Mouse (Mus musculus) neural tube, embryonic 15.5 days (tissue): Measurements from ENCODE around the gene Pex11a. TPM values are rescaled to one million over a fixed set of nuclear protein-coding genes. Genes with fewer than 3 reads are reported as not detected.
"Not testable (repeated sequence)": the region's sequence is repeated elsewhere in the genome, so short reads cannot be mapped to it uniquely, and the experiment has no call there.

Source experiments
- ATAC-seq: fragments of 200-750 bp; cut with Nextera tagmentation; 2 replicates; pipeline ENCODE4 v1.8.0; 2017; ENCODE audit warnings: mild to moderate bottlenecking, moderate TSS enrichment, moderate library complexity; ENCODE audit not compliant: low FRiP score
- H3K27ac ChIP-seq: fragments of 300-500 bp; sonication (generic); replicated peaks from 2 replicates; pipeline ENCODE4 v1.5.1; 2015; ENCODE audit warnings: mild to moderate bottlenecking, inconsistent platforms
- H3K27me3 ChIP-seq: fragments of 300-500 bp; sonication (generic); replicated peaks from 2 replicates; pipeline ENCODE4 v1.6.1; 2015; ENCODE audit warnings: inconsistent platforms
- H3K36me3 ChIP-seq: fragments of 300-500 bp; sonication (generic); 2 replicates; pipeline ENCODE4 v1.6.1; 2015; ENCODE audit warnings: inconsistent platforms
- H3K4me1 ChIP-seq: fragments of 300-500 bp; sonication (generic); 2 replicates; pipeline ENCODE4 v1.6.1; 2015; ENCODE audit warnings: inconsistent platforms
- H3K4me2 ChIP-seq: fragments of 300-500 bp; sonication (generic); 2 replicates; pipeline ENCODE4 v1.6.1; 2015; ENCODE audit warnings: inconsistent platforms, mild to moderate bottlenecking, moderate library complexity
- H3K4me3 ChIP-seq: fragments of 300-500 bp; sonication (generic); replicated peaks from 2 replicates; pipeline ENCODE4 v1.5.1; 2015; ENCODE audit warnings: mild to moderate bottlenecking, inconsistent platforms
- H3K9ac ChIP-seq: fragments of 300-500 bp; sonication (generic); replicated peaks from 2 replicates; pipeline ENCODE4 v1.6.1; 2015; ENCODE audit warnings: mild to moderate bottlenecking, inconsistent platforms
- H3K9me3 ChIP-seq: fragments of 300-500 bp; sonication (generic); replicated peaks from 2 replicates; pipeline ENCODE4 v1.6.1; 2016; ENCODE audit warnings: inconsistent platforms
- WGBS: fragments of 180-500 bp; shearing (Covaris S2); methylation state at CpG from one replicate; pipeline ENCODE4 v1.1.7; 2015; ENCODE audit warnings: mixed read lengths; 5-methylcytosine and 5-hydroxymethylcytosine counted together
- polyA plus RNA-seq: library from polyadenylated mRNA; unstranded; fragments of >200 nt; fragmentation: Nextera tagmentation; extraction: Ambion mirVana; gene quantifications from 2 replicates; pipeline ENCODE4 v1.2.1, GENCODE M21; 2015

The Pex11a gene
- polyA plus RNA-seq, result 11.7 and 12.7 TPM in 2 replicates

DNA sequence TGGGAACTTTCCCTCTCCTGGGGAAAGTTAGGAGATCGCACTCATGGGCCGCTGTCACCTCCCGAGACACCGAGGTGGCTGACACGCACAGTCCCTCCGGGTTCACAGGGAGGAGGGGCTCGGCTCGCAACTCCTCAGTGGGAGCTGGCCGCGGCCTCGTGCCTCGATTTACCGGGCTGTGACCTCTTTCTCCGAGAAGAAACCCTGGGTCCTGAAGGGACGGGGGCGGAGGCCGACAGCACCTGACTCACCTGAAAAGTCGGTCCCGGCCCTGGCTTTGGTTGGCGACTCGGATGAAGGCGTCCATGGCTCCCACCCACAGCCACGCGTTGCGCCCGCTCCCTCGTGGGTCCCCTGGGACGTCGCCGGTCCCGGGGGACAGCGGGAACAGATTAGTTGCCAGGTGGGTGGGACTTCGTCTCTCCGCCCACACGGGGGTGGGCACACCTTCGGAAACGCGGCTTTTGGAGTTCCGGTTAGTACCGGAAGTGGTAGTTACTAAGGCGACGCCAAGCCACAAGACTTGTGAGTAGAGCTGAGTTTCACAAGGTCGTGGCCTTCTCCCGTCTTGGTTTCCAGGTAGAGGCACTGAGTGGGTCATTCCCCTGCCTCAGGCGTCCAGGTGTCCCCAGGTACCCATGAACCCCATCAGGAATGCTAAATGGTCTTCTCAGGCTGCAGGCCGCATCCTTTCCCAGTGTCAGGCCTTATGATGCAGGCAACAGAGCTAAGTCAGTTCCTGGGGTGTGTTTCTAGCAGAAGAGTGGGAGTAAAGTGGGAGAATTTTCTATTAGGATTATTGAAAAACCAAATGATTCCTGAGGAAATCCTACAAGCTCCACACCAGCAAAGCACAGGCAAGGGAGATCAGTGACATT lies at the start of gene Pex11a, which contains the start of gene Wdr93:
Gene Pex11a (minus strand): TSS at position 473 of the 878 bp plus-strand sequence.
Gene Wdr93 (plus strand): TSS at position 505 of the 878 bp plus-strand sequence.
- ATAC-seq, result peak; percentile 87
- peaks cover 13% of the 10 kb centered on the region for H3K4me1 ChIP-seq
- 2% methylated on average over 46 of the region's 46 CpGs for WGBS

GRCm38 (mm10) chr7:79789812-79790211 lies 46.9 kb upstream of the Pex11a start:
- H3K9ac ChIP-seq, H3K36me3 ChIP-seq, ATAC-seq, H3K9me3 ChIP-seq, H3K4me2 ChIP-seq, H3K27ac ChIP-seq, H3K4me3 ChIP-seq: not testable (repeated sequence)
- H3K27me3 ChIP-seq, result peaks cover 57% of the 10 kb centered on the region
- 17% methylated on average over 2 of the region's 2 CpGs for WGBS
- peaks cover 17% of the 10 kb centered on the region for H3K4me1 ChIP-seq

More for the DNA sequence above, at the start of gene Pex11a, which contains the start of gene Wdr93:
- Histone ChIP-seq H3K9me3 (no peaks in the 10 kb centered on the region), H3K9ac (peak within 1 kb of the TSS; percentile 49), H3K27me3 (no peaks in the 10 kb centered on the region), H3K36me3 (no peaks in the 10 kb centered on the region), H3K27ac (no peak within 1 kb of the TSS), H3K4me2 (peak within 1 kb of the TSS; percentile 99), H3K4me3 (peak within 1 kb of the TSS; percentile 62)

GRCm38 (mm10) chr7:79786295-79786694 lies 43.4 kb upstream of the Pex11a start:
- no peak overlapping the region for H3K9ac ChIP-seq
- no peak overlapping the region for H3K4me2 ChIP-seq
- no peaks in the 10 kb centered on the region for H3K36me3 ChIP-seq
- H3K4me1 ChIP-seq, result no peaks in the 10 kb centered on the region
- H3K4me3 ChIP-seq, result no peak overlapping the region
- no peak overlapping the region for H3K27ac ChIP-seq
- H3K27me3 ChIP-seq, result peaks cover 22% of the 10 kb centered on the region
- H3K9me3 ChIP-seq, result no peaks in the 10 kb centered on the region
- ATAC-seq, result peak; percentile 38; the same call in 1 of the 2 replicates
- WGBS, result 20% methylated on average over 6 of the region's 6 CpGs

- Histone ChIP-seq H3K4me1 (peaks cover 4% of the 10 kb centered on the region), H3K4me2 (no peak overlapping the region), H3K9me3 (no peaks in the 10 kb centered on the region), H3K27me3 (0 out of 2 replicates have a peak, but pooled peaks cover 1% of the 10 kb centered on the region), H3K36me3 (no peaks in the 10 kb centered on the region), H3K9ac (no peak overlapping the region), H3K27ac (no peak overlapping the region), H3K4me3 (no peak overlapping the region)
- ATAC-seq, result no peak
- WGBS, result 73% methylated on average over 2 of the region's 2 CpGs
Observed at GRCm38 (mm10) chr7:79782516-79782855, 39.6 kb upstream of the Pex11a start.

- H3K4me1 ChIP-seq, result peaks cover 4% of the 10 kb centered on the region
- H3K9me3 ChIP-seq, result no peaks in the 10 kb centered on the region
- H3K9ac ChIP-seq, result no peak overlapping the region
- H3K4me2 ChIP-seq, result no peak overlapping the region
- no peaks in the 10 kb centered on the region for H3K27me3 ChIP-seq
- H3K36me3 ChIP-seq, result no peaks in the 10 kb centered on the region
- 78% methylated on average over 11 of the region's 11 CpGs for WGBS
- H3K4me3 ChIP-seq, result no peak overlapping the region
- no peak overlapping the region for H3K27ac ChIP-seq
- no peak for ATAC-seq
Observed at GRCm38 (mm10) chr7:79781826-79782515, 39.0 kb upstream of the Pex11a start.

DNA sequence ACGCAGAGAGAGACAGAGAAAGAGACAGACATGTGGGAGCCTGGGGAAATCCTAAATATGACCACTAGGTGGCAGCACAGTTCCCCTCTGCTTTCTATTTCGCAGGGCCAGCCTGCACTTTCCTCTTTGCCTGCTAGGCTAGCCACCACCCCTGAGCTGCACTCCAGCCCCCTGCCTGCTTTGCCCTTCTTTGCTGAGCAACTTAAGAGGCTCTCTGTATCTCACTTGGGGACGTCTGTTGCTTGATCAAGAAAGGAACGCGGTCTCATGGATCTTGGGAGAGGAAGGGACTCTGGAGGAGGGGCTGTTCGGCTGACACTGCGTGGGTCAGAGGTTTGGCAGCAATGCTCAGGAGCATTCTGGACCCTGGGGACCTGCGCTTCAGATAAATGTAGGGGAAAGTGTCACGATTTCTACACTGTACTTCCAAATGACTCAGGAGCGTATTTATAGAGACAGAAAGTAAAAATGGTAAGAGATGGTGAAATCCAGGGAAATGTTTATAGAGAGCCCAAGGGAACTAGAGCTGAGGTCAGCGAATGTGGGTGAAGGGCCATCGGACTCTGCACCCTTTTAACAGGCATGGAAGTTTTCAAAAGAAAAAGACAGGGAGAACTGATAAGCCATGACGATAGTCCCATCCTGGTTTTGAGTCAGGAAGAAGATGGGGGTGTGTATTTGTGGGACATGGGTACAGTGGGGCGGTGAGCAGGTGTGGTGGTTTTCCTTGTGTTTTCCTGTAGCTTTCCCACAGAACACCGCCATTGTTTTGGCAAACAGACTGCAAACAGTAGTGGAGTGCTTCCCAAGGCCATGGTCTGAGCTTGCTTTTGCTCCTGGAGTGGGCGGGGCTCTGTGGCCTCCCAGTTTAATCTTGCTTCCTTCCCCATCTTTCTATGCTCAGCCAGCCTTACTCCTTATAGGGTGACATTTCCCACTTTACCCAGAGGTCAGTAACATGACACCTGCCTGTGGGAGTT lies 38.0 kb upstream of the Pex11a start:
- peak overlapping the region; percentile 19; the same call in 1 of the 2 replicates for H3K4me3 ChIP-seq
- H3K4me2 ChIP-seq, result peak overlapping the region; percentile 49
- no peak overlapping the region for H3K9ac ChIP-seq
- no peaks in the 10 kb centered on the region for H3K9me3 ChIP-seq
- H3K4me1 ChIP-seq, result peaks cover 4% of the 10 kb centered on the region
- no peaks in the 10 kb centered on the region for H3K36me3 ChIP-seq
- no peaks in the 10 kb centered on the region for H3K27me3 ChIP-seq
- no peak overlapping the region for H3K27ac ChIP-seq
- ATAC-seq, result peak; percentile 69; the same call in 1 of the 2 replicates
- WGBS, result 34% methylated on average over 16 of the region's 16 CpGs

GRCm38 (mm10) chr7:79771561-79772512 lies 28.9 kb upstream of the Pex11a start:
- 46% methylated on average over 15 of the region's 15 CpGs for WGBS
- Histone ChIP-seq H3K27ac (no peak overlapping the region), H3K4me1 (no peaks in the 10 kb centered on the region), H3K4me3 (no peak overlapping the region), H3K36me3 (no peaks in the 10 kb centered on the region), H3K4me2 (no peak overlapping the region), H3K27me3 (no peaks in the 10 kb centered on the region; the same call in 1 of the 2 replicates), H3K9ac (no peak overlapping the region), H3K9me3 (no peaks in the 10 kb centered on the region)
- ATAC-seq, result no peak

- H3K9me3 ChIP-seq, result no peaks in the 10 kb centered on the region
- H3K36me3 ChIP-seq, result no peaks in the 10 kb centered on the region
- 87% methylated on average over 3 of the region's 3 CpGs for WGBS
- H3K4me2 ChIP-seq, result no peak overlapping the region
- H3K9ac ChIP-seq, result no peak overlapping the region
- no peaks in the 10 kb centered on the region; the same call in 1 of the 2 replicates for H3K27me3 ChIP-seq
- H3K27ac ChIP-seq, result no peak overlapping the region
- no peak overlapping the region for H3K4me3 ChIP-seq
- no peak for ATAC-seq
- no peaks in the 10 kb centered on the region for H3K4me1 ChIP-seq
Observed at GRCm38 (mm10) chr7:79769664-79770063, 26.7 kb upstream of the Pex11a start.

DNA sequence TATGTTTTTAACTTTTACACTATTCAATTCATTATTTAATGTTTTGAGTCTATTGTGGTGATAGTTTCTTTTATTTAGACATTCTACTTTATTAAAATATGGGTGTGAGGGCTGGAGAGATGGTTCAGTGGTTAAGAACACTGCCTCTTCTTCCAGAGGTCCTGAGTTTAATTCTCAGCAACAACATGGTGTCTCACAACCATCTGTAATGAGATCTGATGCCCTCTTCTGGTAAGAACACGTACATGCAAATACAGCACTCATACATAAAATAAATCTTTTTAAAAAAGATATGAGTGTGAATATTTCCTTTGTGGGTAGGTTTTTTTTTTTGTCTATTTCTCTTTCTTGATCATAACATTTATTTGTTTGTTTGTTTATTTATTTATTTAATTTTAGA lies 23.1 kb upstream of the Pex11a start:
- 47% methylated on average over 1 of the region's 1 CpGs for WGBS
- H3K27me3 ChIP-seq, result no peaks in the 10 kb centered on the region
- no peak for ATAC-seq
- no peak overlapping the region for H3K4me2 ChIP-seq
- H3K27ac ChIP-seq, result no peak overlapping the region
- no peaks in the 10 kb centered on the region for H3K36me3 ChIP-seq
- H3K9me3 ChIP-seq, result no peaks in the 10 kb centered on the region
- H3K4me1 ChIP-seq, result no peaks in the 10 kb centered on the region
- no peak overlapping the region for H3K9ac ChIP-seq
- H3K4me3 ChIP-seq, result no peak overlapping the region

DNA sequence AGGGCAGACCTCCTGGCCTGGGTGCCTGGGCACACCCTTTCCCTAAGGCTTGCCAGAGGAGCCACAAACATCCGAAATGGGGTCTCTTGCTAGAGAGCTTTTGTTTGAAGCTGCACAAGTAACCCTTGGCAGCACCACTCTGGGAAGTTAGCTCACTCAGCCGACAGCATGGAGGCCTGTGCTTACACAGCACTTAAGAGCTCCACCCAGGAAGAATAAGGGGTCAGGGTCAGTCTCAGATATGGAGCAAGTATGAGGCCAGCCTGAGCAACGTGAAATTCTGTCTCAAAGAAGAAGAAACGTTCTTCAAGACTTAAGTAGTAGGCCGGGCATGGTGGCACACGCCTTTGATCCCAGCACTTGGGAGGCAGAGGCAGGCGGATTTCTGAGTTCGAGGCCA lies 19.2 kb upstream of the Pex11a start:
- Histone ChIP-seq H3K4me2 (no peak overlapping the region), H3K9ac (no peak overlapping the region), H3K4me1 (no peaks in the 10 kb centered on the region), H3K36me3 (no peaks in the 10 kb centered on the region), H3K27me3 (no peaks in the 10 kb centered on the region), H3K4me3 (no peak overlapping the region), H3K27ac (no peak overlapping the region), H3K9me3 (no peaks in the 10 kb centered on the region)
- 82% methylated on average over 8 of the region's 8 CpGs for WGBS
- no peak for ATAC-seq
